Mouse (Mus musculus) liver, embryonic 16.5 days (tissue): ENCODE results near the gene Serpina7. TPM values are rescaled to one million over a fixed set of nuclear protein-coding genes. Genes with fewer than 3 reads are reported as not detected.

ENCODE experiments used
- ATAC-seq: fragments of 200-750 bp; cut with Nextera tagmentation; 2 replicates; pipeline ENCODE4 v1.8.0; 2017; ENCODE audit warnings: low read depth, mild to moderate bottlenecking, moderate number of reproducible peaks, moderate library complexity
- H3K27ac ChIP-seq: fragments of 300-500 bp; sonication (generic); 2 replicates; pipeline ENCODE4 v1.5.1; 2014; ENCODE audit warnings: mild to moderate bottlenecking, low read length
- H3K27me3 ChIP-seq: fragments of 300-500 bp; sonication (generic); 2 replicates; pipeline ENCODE4 v1.6.1; 2014; ENCODE audit warnings: low read depth, low read length, mixed read lengths; ENCODE audit not compliant: control insufficient read depth, insufficient read depth
- H3K36me3 ChIP-seq: fragments of 300-500 bp; sonication (generic); 2 replicates; pipeline ENCODE4 v1.6.1; 2014; ENCODE audit warnings: mild to moderate bottlenecking; ENCODE audit not compliant: control insufficient read depth, insufficient read depth
- H3K4me1 ChIP-seq: fragments of 300-500 bp; sonication (generic); 2 replicates; pipeline ENCODE4 v1.6.1; 2014; ENCODE audit warnings: low read depth, low read length, mixed read lengths; ENCODE audit not compliant: control insufficient read depth
- H3K4me2 ChIP-seq: fragments of 300-500 bp; sonication (generic); 2 replicates; pipeline ENCODE4 v1.6.1; 2014; ENCODE audit warnings: low read depth, low read length, mixed read lengths
- H3K4me3 ChIP-seq: fragments of 300-500 bp; sonication (generic); 2 replicates; pipeline ENCODE4 v1.5.1; 2014; ENCODE audit warnings: low read depth, mild to moderate bottlenecking, low read length
- H3K9ac ChIP-seq: fragments of 300-500 bp; sonication (generic); 2 replicates; pipeline ENCODE4 v1.6.1; 2014; ENCODE audit warnings: low read depth, low read length
- H3K9me3 ChIP-seq: fragments of 300-500 bp; sonication (generic); replicated peaks from 2 replicates; pipeline ENCODE4 v1.6.1; 2016; ENCODE audit warnings: low read length; ENCODE audit not compliant: control insufficient read depth
- WGBS: fragments of 180-500 bp; shearing (Covaris S2); extraction: QIAGEN DNeasy Blood & Tissue Kit; methylation state at CpG from one replicate; pipeline ENCODE4 v1.1.7; 2014; ENCODE audit not compliant: insufficient replicate concordance; 5-methylcytosine and 5-hydroxymethylcytosine counted together
- polyA plus RNA-seq: library from polyadenylated mRNA; unstranded; fragments of >200 nt; fragmentation: Nextera tagmentation; extraction: Ambion mirVana; gene quantifications from 2 replicates; pipeline ENCODE4 v1.2.1, GENCODE M21; 2015

Gene Serpina7
- polyA plus RNA-seq = 9.7 and 9.9 TPM in 2 replicates

DNA sequence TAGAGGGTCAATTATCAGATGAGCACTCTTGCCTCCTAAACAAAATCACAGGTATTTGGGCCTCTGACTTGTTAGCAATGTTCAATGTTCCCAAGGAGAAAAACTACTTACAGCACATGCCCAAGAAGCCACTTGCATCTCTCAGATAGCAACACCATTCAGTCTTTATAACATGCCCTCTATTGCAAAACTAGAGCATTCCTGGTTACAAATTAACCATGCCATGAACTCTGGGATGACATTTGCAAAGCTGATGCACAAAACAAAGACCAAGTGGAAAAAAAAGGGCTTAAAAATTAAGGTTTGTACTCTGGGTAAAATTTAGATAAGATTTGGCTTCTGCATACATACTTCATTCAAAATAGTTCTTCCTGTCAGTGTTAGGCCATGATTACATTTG, at the start of gene Serpina7:
TSS of gene Serpina7 (minus strand) at position 160 of the 400 bp plus-strand sequence.
- H3K4me3 ChIP-seq = no peak within 1 kb of the TSS

DNA sequence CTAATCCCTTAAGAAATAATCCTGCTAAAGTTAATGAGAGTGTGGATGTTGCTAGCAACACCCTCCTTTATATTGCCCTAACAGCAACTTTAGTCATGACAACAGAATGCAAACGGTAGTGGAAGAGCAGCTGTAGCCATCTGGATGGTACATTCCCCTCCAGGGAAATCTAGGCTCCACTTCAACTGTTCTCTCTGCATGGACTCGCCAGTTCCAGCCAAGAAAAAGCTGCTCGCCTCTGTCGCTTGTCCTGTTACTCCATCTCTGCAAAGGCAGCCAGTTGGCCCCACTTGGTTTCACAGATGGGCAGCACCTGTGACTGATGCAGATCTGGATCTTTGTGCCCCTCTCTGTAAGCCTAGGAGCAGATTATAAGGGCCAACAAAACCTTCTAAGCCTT, 49.0 kb upstream of the Serpina7 start:
- H3K4me2 ChIP-seq = no peak overlapping the region
- no peak overlapping the region for H3K9ac ChIP-seq
- no peak for ATAC-seq
- WGBS = 60% methylated on average over 4 of the region's 4 CpGs
- H3K4me3 ChIP-seq = no peak overlapping the region
- no peaks in the 10 kb centered on the region for H3K9me3 ChIP-seq
- no peak overlapping the region for H3K27ac ChIP-seq
- no peaks in the 10 kb centered on the region for H3K27me3 ChIP-seq
- no peaks in the 10 kb centered on the region for H3K36me3 ChIP-seq
- H3K4me1 ChIP-seq = no peaks in the 10 kb centered on the region

More for the DNA sequence above, at the start of gene Serpina7:
- Histone ChIP-seq H3K4me1 (no peaks in the 10 kb centered on the region), H3K9ac (no peak within 1 kb of the TSS), H3K9me3 (no peaks in the 10 kb centered on the region), H3K27me3 (no peaks in the 10 kb centered on the region), H3K36me3 (no peaks in the 10 kb centered on the region), H3K27ac (no peak within 1 kb of the TSS), H3K4me2 (no peak within 1 kb of the TSS)
- ATAC-seq = no peak

DNA sequence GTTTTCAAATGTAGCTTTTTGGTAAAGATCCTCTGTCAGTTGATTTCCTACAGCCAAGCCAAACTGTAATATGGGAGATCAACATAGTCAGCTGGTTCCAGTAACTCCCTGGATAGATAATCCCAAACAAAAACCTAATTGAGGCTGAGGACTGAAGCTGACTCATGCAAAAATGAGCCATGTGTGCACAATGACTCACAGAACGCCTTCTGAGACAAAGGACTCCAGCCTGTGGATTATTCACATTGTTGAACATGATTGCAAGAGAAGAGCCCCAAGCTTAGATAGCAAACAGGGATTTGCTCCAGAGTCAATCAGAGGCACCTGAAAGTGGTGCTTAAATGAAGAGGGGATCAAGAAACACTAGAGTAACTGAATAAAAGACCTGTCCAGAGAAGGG, 12.2 kb upstream of the Serpina7 start:
- H3K4me3 ChIP-seq = no peak overlapping the region
- H3K27ac ChIP-seq = no peak overlapping the region
- H3K9ac ChIP-seq = no peak overlapping the region
- H3K4me2 ChIP-seq = no peak overlapping the region
- 46% methylated on average over 1 of the region's 1 CpGs for WGBS
- H3K36me3 ChIP-seq = no peaks in the 10 kb centered on the region
- no peaks in the 10 kb centered on the region for H3K27me3 ChIP-seq
- no peaks in the 10 kb centered on the region for H3K9me3 ChIP-seq
- ATAC-seq = no peak
- H3K4me1 ChIP-seq = no peaks in the 10 kb centered on the region

DNA sequence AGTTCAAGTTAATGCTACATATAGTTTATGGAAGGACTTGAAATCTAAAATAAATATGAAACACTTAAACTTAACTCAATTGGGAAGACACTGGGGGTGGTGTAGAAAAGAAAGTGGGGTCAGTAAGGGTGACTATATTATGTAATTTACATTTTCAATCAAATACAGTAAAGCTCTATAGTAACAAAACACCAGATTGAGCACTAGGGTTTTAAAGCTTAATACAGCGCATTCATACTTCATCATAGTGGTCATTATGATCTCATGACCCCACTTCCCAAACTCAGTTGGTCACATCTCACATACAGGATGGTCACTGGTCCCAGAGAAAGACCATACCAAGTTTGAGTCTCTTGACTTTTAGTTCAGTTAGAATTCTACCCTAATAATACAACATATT, 907 bp upstream of the Serpina7 start, which contains the start of gene 4930513O06Rik:
TSS of gene 4930513O06Rik (plus strand) at position 301 of the 400 bp plus-strand sequence.
- 71% methylated on average over 1 of the region's 1 CpGs for WGBS
- Histone ChIP-seq H3K4me1 (no peaks in the 10 kb centered on the region), H3K27me3 (no peaks in the 10 kb centered on the region), H3K9ac (no peak within 1 kb of the TSS), H3K4me3 (no peak within 1 kb of the TSS), H3K9me3 (no peaks in the 10 kb centered on the region), H3K36me3 (no peaks in the 10 kb centered on the region), H3K4me2 (no peak within 1 kb of the TSS), H3K27ac (no peak within 1 kb of the TSS)
- ATAC-seq = no peak

DNA sequence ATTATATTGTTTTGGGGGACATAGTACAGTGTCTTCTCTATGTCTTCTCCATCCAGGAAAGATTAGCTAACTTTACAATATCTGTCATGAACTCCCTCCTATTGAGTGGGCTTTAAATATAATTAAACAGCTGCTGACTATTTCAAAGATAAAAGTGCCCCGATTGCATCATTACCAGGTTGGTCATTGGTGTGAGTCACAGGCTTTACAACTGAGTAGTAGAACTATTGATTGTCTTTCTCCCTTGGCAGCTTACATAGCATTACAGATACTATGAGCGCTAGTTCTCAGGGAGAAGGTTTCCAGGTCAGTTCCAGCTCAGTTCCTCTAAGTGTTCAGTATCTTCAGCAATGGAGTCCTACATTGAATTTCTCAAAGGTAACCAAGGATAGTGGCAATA, 6.5 kb downstream of the Serpina7 start:
- Histone ChIP-seq H3K27ac (no peak overlapping the region), H3K4me1 (no peaks in the 10 kb centered on the region), H3K9me3 (no peaks in the 10 kb centered on the region), H3K4me3 (no peak overlapping the region), H3K9ac (no peak overlapping the region), H3K27me3 (no peaks in the 10 kb centered on the region; the same call in 1 of the 2 replicates), H3K36me3 (no peaks in the 10 kb centered on the region), H3K4me2 (no peak overlapping the region)
- no peak for ATAC-seq
- WGBS = 63% methylated on average over 2 of the region's 2 CpGs

DNA sequence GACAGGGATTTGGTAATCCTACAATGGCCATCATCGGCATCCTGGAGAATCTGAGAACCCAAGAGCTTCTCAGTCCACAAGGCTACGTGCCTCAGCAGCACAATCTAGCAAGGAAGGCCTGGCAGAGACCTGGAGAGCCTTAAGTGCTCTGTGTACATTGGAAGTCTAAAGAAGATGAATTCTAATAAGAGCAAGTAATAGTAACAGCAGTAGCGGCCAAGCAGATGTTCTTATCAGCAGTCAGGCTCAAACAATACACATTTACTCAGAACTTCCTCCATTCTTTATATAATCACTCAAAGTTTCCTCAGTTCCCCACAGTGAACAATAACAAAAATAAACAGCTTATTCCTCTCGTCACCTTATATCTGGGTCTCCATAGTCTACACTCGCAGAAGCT, 21.0 kb downstream of the Serpina7 start:
- H3K4me1 ChIP-seq = no peaks in the 10 kb centered on the region
- H3K9ac ChIP-seq = no peak overlapping the region
- no peak overlapping the region for H3K4me2 ChIP-seq
- H3K36me3 ChIP-seq = no peaks in the 10 kb centered on the region
- no peak overlapping the region for H3K27ac ChIP-seq
- H3K4me3 ChIP-seq = no peak overlapping the region
- no peaks in the 10 kb centered on the region for H3K27me3 ChIP-seq
- ATAC-seq = no peak
- WGBS = 55% methylated on average over 5 of the region's 5 CpGs
- H3K9me3 ChIP-seq = no peaks in the 10 kb centered on the region

DNA sequence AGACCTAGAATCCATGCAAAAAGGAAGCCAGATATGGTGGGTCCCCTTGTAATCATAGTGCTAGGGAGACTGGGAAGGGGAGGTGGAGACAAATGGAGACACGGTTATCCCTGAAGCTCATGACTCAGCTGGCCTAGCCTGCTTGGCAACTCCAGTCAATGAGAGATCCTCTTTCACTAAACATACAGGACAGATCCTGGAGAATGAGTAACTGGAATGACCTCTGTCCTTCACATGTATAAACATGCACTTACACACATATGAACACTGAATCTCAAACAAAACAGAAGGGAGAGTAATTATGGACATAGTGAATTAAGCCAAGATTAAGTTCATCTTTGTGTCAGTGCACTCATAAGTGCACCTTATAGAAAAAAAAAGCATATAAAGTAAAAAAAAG, 31.9 kb downstream of the Serpina7 start:
- Histone ChIP-seq H3K27me3 (no peaks in the 10 kb centered on the region), H3K4me3 (no peak overlapping the region), H3K9ac (no peak overlapping the region), H3K9me3 (no peaks in the 10 kb centered on the region), H3K4me1 (no peaks in the 10 kb centered on the region), H3K36me3 (no peaks in the 10 kb centered on the region), H3K4me2 (no peak overlapping the region), H3K27ac (no peak overlapping the region)
- peak; percentile 37; the same call in 1 of the 2 replicates for ATAC-seq
- WGBS = 76% methylated on average over 1 of the region's 1 CpGs

DNA sequence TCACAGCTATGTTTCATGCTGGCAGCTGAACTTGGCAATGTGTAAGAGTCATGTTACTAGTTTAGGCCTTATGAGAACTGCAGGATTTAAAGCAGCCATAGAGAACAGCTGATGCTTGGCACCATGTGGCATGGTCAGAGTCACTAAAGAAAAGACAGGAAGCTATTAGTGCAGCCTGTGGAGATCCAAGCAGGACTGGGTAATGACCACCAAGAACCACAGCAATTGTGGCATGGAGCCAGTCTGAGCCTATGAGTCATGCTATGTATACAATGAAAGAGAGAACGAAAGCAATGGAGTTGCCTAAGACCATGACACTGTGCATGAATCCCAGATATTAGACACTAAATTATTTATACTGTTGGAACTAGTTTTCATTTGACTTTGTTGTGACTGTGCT, 33.1 kb downstream of the Serpina7 start:
- H3K9ac ChIP-seq = no peak overlapping the region
- H3K9me3 ChIP-seq = no peaks in the 10 kb centered on the region
- no peaks in the 10 kb centered on the region for H3K27me3 ChIP-seq
- no peaks in the 10 kb centered on the region for H3K36me3 ChIP-seq
- no peak overlapping the region for H3K27ac ChIP-seq
- ATAC-seq = 0 out of 2 replicates have a peak, but pooled peaks have one; percentile 27
- WGBS = 25% methylated on average over 1 of the region's 1 CpGs
- H3K4me3 ChIP-seq = no peak overlapping the region
- no peak overlapping the region for H3K4me2 ChIP-seq
- no peaks in the 10 kb centered on the region for H3K4me1 ChIP-seq

DNA sequence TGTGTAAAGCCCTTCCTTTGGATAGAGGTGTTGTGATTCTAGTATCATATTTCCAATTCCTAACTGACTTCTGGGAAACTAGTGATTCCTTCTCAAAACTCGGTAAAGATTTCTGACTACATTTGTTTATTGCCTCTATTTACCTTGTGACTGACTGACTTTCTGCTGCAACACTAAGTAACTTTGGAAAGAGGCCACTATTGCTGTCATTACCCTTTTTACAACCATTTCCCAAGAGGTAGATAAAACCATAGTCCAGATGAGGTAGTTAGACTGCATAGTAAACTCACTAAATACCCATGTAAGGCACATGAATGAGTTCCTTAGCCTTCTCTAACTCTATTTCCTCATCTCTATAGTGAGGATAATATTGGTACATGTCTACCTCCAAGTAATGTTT, 43.9 kb downstream of the Serpina7 start:
- Histone ChIP-seq H3K27me3 (no peaks in the 10 kb centered on the region), H3K27ac (no peak overlapping the region), H3K4me2 (no peak overlapping the region), H3K4me3 (no peak overlapping the region), H3K4me1 (no peaks in the 10 kb centered on the region), H3K9me3 (no peaks in the 10 kb centered on the region), H3K36me3 (no peaks in the 10 kb centered on the region), H3K9ac (no peak overlapping the region)
- WGBS = 52% methylated on average over 1 of the region's 1 CpGs
- no peak for ATAC-seq
